Mouse (Mus musculus): ENCODE data around the gene As3mt.
"Not testable (repeated sequence)": the region's sequence is repeated elsewhere in the genome, so short reads cannot be mapped to it uniquely, and the experiment has no call there.

The As3mt gene

GRCm38 (mm10) chr19:46747799-46748198 is 40.5 kb downstream of the As3mt start:
- no peak for DNase-seq (ENCODE audit: low read depth, low spot score)

GRCm38 (mm10) chr19:46752235-46752634 is 45.0 kb downstream of the As3mt start:
- no peak for DNase-seq (ENCODE audit: low read depth, low spot score)

GRCm38 (mm10) chr19:46755066-46755465 is 47.8 kb downstream of the As3mt start:
- peak; percentile 72 for DNase-seq (ENCODE audit: low read depth, low spot score)

DNA sequence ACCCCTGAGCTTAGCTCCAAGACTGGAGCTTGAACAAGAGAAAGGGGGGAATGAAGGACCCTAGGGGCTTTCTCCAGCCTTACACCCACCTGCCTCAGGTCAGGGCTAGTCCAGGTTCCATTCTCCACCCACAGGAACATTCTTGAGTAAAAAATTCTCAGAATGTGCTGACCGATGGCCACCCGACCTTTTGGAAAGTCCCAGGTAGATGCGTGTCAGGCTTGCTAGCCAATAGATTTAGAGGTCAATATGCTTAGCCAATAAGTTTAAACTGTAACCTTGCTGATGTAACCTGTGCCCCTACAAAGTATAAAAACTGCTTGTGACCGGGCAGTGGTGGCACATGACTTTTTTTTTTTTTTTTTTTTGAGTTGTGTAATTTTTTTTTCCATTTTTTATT is 49.0 kb downstream of the As3mt start:
- no peak for DNase-seq (ENCODE audit: low read depth, low spot score)

DNA sequence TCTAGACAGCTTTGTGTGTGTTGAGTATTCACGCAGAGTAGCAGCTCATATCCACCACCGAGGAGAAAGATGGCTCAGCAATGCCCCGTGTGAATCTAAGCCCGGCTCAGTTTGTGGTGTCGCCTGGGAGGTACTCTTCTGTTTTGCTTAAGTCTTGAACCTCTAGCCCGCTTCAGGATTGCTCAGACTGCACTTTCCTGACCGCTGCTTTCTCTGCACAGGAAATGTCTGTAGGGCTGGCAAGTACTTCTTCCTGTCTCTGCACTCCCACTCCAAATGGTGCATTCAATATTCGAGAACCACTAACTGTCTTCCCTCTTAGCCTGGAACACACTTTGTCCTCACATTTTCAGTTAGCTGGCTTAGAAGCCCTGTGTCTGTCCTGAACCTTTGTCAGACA is 51.8 kb downstream of the As3mt start:
- no peak for DNase-seq (ENCODE audit: low read depth, low spot score)

- DNase-seq (ENCODE audit: low read depth, low spot score) = peak; percentile 38
Measured at GRCm38 (mm10) chr19:46759909-46760308, 52.7 kb downstream of the As3mt start.

DNA sequence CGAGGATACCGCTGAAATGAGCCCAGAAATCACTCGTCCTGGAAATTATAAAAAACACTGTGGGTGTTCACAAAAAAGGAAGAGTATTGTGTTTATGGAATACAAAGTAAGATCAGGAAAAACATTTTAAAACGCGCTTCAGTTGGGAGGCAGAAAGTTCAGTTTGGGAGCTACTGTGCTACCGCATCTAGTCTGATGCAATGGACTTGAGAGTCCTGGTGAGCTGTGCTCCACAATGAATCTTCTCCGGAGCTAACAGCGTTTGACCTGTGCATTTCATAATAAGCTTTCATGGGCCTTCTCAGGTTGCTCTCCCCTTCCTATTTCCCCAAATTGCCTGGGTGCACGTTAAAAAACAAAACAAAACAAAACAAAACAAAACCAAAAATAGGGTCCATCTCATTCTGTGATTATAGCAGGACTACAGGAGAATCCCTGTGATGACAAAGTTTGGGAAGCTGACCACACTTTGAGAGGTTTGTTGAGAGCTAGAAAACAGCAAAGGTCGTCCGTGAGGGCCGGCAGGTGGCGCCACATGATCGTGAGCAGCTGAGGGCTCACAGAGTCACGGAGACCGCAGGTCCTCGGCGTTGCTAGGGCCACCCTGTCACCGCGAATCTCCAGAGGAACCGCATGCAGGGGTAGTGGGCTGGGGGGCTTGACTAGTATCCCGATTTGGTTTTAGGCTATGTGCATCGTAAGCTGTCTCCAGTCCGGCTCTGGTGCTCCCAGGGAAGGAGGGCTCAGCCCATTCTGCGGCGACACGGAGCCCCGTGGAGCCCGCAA is 53.3 kb downstream of the As3mt start:
- DNase-seq (ENCODE audit: low read depth, low spot score) = peak; percentile 90

GRCm38 (mm10) chr19:46761247-46761946 is 54.1 kb downstream of the As3mt start, which contains the start of gene Cnnm2:
Gene Cnnm2 (plus strand): TSS chr19:46761596.
- peak; percentile 100 for DNase-seq (ENCODE audit: low read depth, low spot score)

- DNase-seq (ENCODE audit: low read depth, low spot score) = no peak
Measured at GRCm38 (mm10) chr19:46761971-46762290, 54.7 kb downstream of the As3mt start.

DNA sequence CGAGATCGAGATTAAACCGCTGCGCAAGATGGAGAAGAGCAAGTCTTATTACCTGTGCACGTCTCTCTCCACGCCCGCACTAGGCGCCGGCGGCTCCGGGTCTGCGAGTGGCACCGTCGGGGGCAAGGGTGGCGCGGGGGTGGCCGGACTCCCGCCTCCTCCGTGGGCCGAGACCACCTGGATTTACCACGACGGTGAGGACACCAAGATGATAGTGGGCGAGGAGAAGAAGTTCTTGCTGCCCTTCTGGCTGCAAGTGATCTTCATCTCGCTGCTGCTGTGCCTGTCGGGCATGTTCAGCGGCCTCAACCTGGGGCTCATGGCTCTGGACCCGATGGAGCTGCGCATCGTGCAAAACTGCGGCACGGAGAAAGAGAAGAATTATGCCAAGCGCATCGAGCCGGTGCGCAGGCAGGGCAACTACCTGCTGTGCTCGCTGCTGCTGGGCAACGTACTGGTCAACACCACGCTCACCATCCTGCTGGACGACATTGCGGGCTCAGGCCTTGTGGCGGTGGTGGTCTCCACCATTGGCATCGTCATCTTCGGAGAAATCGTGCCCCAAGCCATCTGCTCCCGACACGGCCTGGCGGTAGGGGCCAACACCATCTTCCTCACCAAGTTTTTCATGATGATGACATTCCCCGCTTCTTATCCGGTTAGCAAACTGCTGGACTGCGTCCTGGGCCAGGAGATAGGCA is 55.2 kb downstream of the As3mt start:
- peak; percentile 61 for DNase-seq (ENCODE audit: low read depth, low spot score)

DNA sequence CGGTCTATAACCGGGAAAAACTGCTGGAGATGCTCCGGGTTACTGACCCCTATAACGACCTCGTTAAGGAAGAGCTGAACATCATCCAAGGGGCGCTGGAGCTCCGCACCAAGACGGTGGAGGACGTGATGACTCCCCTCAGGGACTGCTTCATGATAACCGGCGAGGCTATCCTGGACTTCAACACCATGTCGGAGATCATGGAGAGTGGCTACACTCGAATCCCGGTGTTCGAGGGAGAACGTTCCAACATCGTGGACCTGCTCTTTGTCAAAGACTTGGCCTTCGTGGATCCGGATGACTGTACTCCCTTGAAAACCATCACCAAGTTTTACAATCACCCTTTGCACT is 55.7 kb downstream of the As3mt start:
- DNase-seq (ENCODE audit: low read depth, low spot score) = no peak

GRCm38 (mm10) chr19:46763356-46763755 is 56.1 kb downstream of the As3mt start:
- DNase-seq (ENCODE audit: low read depth, low spot score) = no peak

- DNase-seq (ENCODE audit: low read depth, low spot score) = no peak
Measured at GRCm38 (mm10) chr19:46763932-46764762, 56.9 kb downstream of the As3mt start.

- no peak for DNase-seq (ENCODE audit: low read depth, low spot score)
Measured at GRCm38 (mm10) chr19:46764763-46765117, 57.5 kb downstream of the As3mt start.

- DNase-seq (ENCODE audit: low read depth, low spot score) = no peak
Measured at GRCm38 (mm10) chr19:46766125-46766524, 58.9 kb downstream of the As3mt start.

GRCm38 (mm10) chr19:46769759-46770158 is 62.5 kb downstream of the As3mt start:
- DNase-seq (ENCODE audit: low read depth, low spot score) = no peak

DNA sequence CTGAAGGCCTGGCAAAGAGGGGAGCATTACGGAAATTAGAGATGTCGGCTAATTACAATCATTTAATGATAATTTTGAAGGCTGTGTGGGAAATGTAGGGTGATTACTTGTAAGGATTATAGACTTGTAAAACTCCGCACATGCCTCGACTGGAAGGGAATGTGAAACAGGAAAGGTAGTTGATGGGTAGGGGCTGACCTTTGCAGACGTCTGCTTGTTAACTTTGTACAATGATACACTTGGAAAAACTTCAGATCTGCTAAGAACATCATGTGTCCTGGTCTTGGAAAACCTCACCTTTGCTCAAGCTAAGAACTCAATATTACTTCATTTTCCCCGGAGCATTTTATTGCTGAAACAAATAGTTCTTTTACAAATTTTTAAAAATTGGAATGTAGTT is 64.5 kb downstream of the As3mt start:
- DNase-seq (ENCODE audit: low read depth, low spot score) = no peak

DNA sequence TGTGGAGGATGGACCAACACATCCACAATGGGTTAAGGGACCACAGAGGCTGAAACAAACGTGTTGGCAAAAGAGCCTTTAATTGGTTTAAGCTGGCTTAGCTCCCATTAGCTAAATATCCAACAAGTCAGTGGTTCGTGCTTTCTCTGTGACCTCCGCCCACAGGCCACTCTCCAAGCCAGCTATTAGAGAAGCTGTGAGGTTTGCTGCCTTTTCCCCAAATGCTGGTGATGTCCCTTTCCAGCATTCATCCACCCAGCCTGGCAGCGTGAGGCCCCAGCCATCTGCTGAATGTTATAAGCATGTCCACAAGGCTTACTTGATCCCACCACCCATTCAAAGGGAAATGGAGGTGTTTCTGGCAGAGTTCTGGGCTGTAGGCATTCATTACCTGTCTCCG is 69.1 kb downstream of the As3mt start:
- DNase-seq (ENCODE audit: low read depth, low spot score) = no peak

DNA sequence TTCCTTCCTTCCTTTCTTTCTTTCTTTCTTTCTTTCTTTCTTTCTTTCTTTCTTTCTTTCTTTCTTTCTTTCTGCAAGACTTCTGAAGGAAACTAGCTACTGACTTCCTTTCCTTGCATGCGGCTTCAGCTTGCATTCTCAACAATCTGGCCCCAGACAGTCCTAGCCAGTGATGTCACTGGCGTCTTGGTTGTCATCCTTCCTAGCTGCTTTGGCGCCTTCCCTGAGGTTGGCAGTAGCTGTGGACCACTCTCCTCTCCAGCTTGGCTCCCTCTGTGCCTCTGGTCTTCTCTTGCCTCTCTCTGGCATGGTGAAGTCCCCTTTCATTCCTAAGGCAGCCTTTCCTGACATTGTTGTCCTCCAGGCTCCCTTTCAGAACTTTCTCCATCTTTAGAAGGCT is 69.6 kb downstream of the As3mt start:
- no peak for DNase-seq (ENCODE audit: low read depth, low spot score)

GRCm38 (mm10) chr19:46777928-46778680 is 70.8 kb downstream of the As3mt start:
- DNase-seq (ENCODE audit: low read depth, low spot score) = no peak

- not testable (repeated sequence) for DNase-seq (ENCODE audit: low read depth, low spot score)
Measured at GRCm38 (mm10) chr19:46779130-46779529, 71.9 kb downstream of the As3mt start.
